Mouse (Mus musculus) liver, postnatal 0 days (tissue): ENCODE measurements at regions not wholly inside any gene's neighbourhood (a gene's known extent, or its start where the extent isn't known, plus 50 kb on each side); places are given as distances from the start of the nearest gene placed in this dataset.

Experiments used
- CTCF ChIP-seq: sonication (generic); IDR thresholded peaks from 2 replicates; pipeline ENCODE4 v1.5.1; 2016; ENCODE audit warnings: antibody characterized with exemption, low read depth
- EP300 ChIP-seq: IDR thresholded peaks from 2 replicates; pipeline ENCODE4 v1.6.1; 2016; ENCODE audit warnings: antibody characterized with exemption, low read depth, mild to moderate bottlenecking

DNA sequence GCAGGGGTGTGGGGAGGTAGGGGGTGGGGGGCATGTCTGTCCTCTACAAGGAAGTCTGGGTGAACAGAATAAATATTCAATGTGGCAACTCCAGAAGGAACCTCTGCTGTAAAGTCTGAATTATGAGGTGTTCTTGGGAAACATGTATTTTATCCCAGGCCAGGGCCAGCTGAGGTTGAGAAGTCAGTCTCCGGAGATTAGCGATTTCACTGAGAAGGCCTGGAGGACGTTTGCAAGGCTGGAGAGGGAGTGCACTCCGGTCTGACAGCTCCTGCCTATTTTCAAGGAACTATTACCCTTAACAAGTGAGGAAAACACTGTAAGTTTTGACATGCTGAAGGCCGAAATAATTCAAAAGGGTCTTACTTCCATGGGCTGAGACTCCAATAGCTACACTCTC, 265.9 kb downstream of the Ttll7 start:
- TF ChIP-seq CTCF: no peak
- TF ChIP-seq EP300: no peak
